Mouse (Mus musculus): Measurements from ENCODE around the gene Igfbp7. TPM values are rescaled to one million over a fixed set of nuclear protein-coding genes. Genes with fewer than 3 reads are reported as not detected.

Gene Igfbp7
- total RNA-seq, 2 experiments from 2014 or later: 38.3 to 41.2 TPM

DNA sequence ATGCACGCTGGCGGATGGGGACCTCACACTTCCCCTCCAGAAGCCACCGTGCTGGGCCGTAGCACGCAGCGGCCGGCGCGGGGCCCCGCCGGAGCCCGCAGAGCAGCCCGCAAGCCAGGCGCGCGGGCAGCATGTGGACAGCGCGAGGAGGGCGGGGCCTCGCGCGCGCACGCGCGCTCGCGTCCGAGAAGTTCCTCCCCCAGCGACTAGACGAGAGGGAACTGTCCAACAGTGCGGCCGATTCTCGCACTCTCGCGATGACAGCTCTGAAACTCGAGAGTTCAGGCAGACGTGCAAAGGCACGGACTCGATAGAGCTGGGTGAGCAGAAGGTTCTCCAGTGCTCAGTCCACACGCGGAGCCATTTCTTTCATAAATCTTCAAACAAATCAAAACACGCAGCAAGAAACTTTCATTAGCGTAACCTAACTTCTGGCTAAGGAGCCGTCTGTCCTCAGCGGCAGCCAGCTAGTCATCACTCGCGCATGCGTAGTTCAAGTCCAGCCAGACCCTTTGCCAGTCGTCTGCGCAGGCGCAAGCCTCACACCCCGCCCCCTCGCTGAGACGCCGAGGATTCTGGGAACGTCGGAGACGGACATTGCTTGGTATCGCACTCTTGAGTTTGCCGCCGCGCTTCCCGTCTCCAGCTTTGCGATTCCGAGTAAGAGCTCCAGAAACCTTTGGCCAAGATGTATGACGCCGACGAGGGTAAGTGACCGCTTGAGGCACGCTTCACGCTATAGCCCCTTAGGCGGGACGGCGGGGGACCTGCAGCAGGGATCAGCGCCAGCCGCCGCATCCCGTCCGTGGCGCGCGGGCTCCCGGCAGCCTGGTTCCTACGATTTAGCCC, 97.7 kb downstream of the Igfbp7 start, which contains the start of the genes Noa1 and Polr2b:
Gene Noa1 (minus strand): TSS at position 161 of the 849 bp plus-strand sequence.
Gene Polr2b (plus strand): TSS at position 224 of the 849 bp plus-strand sequence.
- peak; percentile 98 to 99 for DNase-seq (ENCODE audit: extremely low spot score in 1 of 2, low spot score in 2 of 2)
- H3K27ac ChIP-seq: peak within 1 kb of the TSS; percentile 86
- intact Hi-C loops (cut with DNase I): loop anchor here (2.0 kb wide), 1 partner anchor 43 kb away; no protein-coding TSS in a partner anchor
- peak within 1 kb of the TSS; percentile 86 for H3K4me3 ChIP-seq
- no peak for TF ChIP-seq CTCF (IDR thresholded peaks at IDR 0.05)

DNA sequence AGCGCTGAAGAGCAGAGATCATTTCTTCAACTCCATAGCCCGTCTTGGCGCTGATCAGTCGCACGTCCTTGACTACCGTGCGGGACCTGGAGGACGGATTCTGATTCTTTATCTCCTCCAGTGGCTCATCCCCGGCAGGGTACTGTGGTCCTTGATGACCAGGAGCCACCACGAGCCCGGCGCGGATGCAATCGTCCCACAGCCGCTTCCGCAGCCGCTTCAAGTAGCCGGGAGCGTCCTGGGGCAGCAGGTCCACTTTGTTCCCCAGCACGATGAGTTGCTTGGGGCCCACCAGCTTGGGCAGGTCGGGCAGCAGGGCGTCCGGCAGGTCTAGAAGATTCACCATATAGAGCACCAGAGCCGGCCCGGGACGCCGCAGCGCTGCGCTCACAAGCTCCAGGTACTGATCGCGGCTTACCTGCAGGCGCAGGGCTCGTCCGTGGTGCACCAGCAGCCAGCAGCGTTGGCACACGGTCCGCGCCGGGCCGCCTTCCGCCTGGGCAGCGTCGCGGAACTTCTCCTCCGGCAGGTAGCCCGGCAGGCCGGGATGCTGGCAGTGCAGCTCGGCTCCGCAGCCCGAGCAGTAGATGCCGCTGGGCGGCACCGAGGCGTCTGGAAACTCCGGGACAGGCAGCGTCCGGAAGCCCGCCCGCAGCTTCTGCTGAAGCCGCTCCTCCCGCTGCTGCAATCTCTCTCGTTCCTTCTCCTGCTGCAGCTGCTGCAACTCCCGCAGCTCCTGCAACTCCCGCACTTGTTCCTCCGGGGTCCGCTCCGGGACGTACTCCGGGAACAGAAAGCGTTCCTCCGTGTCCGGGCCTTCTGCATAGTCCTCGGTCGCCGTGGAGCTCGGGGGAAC, 98.6 kb downstream of the Igfbp7 start:
- DNase-seq (ENCODE audit: extremely low spot score in 1 of 2, low spot score in 2 of 2): peak; percentile 14 to 39
- peak overlapping the region; percentile 86 for H3K4me3 ChIP-seq
- intact Hi-C loops (cut with DNase I): no loop called here
- peak overlapping the region; percentile 74 for H3K27ac ChIP-seq
- no peak for TF ChIP-seq CTCF (IDR thresholded peaks at IDR 0.05)

DNA sequence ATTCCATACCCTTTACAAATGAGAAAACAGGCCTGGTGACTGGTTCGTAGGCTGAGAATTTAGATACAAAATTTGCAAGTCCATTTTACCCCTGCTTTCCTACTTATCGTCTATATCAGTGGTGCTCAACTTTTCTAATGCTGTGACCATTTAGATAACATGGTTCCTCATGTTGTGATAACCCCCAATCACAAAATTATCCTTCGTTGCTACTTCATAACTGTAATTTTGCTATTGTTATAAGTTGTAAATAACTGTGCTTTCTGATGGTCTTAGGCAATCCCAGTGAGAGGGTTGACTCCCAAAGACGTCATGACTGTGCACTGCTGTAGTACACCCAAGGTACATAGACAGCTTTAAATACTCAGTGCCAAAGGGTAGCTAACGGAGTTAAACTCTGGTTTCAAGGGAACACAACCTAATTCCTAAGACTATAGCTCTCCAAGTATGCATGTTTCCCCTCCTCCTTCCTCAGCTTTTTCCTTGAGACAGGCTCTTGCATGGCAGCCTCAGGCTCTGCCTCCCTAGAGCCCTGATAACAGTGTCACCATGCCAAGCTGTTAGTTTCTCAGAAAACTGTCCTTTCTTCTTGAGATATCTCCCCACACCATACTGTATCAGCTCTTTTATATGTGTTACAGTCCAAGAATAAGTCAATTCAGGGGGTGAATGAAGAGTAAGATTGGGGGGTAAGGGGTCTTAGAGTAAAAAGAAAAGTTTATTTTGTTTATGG, 99.9 kb downstream of the Igfbp7 start:
- no peak for TF ChIP-seq CTCF (IDR thresholded peaks at IDR 0.05)
- DNase-seq (ENCODE audit: extremely low spot score in 1 of 2, low spot score in 2 of 2): no peak
- intact Hi-C loops (cut with DNase I): no loop called here
- H3K27ac ChIP-seq: no peak overlapping the region
- H3K4me3 ChIP-seq: peak overlapping the region; percentile 86

DNA sequence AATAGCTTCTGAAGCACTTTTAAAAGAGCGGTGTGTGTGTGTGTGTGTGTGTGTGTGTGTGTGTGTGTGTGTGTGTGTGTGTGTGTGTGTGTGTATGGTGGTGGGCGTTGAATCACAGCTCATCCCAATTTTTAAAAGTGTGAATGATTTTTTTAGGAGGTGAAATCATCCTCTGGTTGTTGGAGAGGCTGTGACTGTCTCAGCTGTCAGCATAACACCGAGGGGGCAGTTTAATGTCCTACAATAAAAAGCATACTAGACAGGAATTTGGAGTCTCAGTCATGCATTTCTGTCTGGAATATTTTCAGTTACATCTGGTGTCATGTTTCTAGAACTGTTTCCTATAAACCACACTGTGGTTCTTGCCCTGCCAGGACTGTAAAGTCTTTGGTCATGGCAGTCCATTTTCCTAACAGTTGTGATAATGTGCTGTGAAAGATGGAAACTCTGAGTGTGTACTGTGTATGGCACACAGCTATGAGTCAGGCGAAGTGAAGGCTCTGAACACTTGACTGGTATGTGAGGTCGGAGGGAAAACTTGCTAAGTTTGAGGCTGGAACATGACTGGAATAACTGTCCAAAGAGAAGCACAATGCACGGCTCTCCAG, 106.4 kb downstream of the Igfbp7 start:
- intact Hi-C loops (cut with DNase I): no loop called here
- DNase-seq (ENCODE audit: extremely low spot score in 1 of 2, low spot score in 2 of 2): no peak
- no peak overlapping the region for H3K4me3 ChIP-seq
- no peak overlapping the region for H3K27ac ChIP-seq
- no peak for TF ChIP-seq CTCF (IDR thresholded peaks at IDR 0.05)

DNA sequence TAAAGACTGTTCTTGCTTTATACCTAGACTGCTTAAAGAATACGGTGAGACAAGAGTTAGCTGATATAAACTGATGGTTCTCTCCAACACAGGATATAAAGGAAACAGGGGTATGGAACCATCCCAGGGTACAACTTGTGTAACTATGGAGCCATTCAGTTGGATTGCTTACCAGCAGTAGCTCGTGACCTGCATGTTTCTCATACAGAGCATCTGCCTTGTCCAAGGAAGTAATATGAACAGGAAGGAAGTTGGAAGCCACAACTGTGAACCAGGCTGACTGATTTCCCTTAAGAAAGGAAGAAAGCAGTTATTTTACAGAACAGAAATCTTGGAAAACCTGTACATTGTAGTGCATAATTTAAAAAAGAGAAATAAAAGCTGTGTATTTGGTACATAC, 108.4 kb downstream of the Igfbp7 start:
- Histone ChIP-seq H3K27ac (no peak overlapping the region), H3K4me3 (no peak overlapping the region)
- intact Hi-C loops (cut with DNase I): no loop called here
- no peak for DNase-seq (ENCODE audit: extremely low spot score in 1 of 2, low spot score in 2 of 2)
- no peak for TF ChIP-seq CTCF (IDR thresholded peaks at IDR 0.05)

Other genes with a start within 250 kb of the Igfbp7 start
- not detected for gene Spink2, start 196.6 kb downstream of the Igfbp7 start, total RNA-seq (2021)
- 1 to 10 TPM; 3.6 TPM for gene Rest, start 142.6 kb downstream of the Igfbp7 start, total RNA-seq (2021)
- gene Noa1, start 98.0 kb downstream of the Igfbp7 start, total RNA-seq (2021): 10 to 100 TPM; 21.6 to 27.6 TPM
- 10 to 100 TPM; 43.0 to 47.6 TPM for gene Polr2b, start 97.9 kb downstream of the Igfbp7 start, total RNA-seq (2021)